Mouse (Mus musculus) limb, embryonic 10.5 days (tissue): ENCODE measurements around the gene Ddah2. TPM values are rescaled to one million over a fixed set of nuclear protein-coding genes. Genes with fewer than 3 reads are reported as not detected.

Source experiments
- polyA plus RNA-seq: library from polyadenylated mRNA; unstranded; fragments of >200 nt; fragmentation: Nextera tagmentation; extraction: Ambion mirVana; gene quantifications from 2 replicates; pipeline ENCODE4 v1.2.1, GENCODE M21; 2016

The Ddah2 gene
- polyA plus RNA-seq, 1 experiment from 2014 or later = 568 TPM

Other genes starting within 250 kb of the Ddah2 start
- gene Stk19, start 222.1 kb upstream of the Ddah2 start, polyA plus RNA-seq = 23.3 and 28.6 TPM in 2 replicates
- gene Dxo, start 222.0 kb upstream of the Ddah2 start, polyA plus RNA-seq = 77.5 and 83.5 TPM in 2 replicates
- 57.5 and 65.0 TPM in 2 replicates for gene Skiv2l, start 208.8 kb upstream of the Ddah2 start, polyA plus RNA-seq
- gene Nelfe, start 208.6 kb upstream of the Ddah2 start, polyA plus RNA-seq = 151 and 155 TPM in 2 replicates
- 2.1 and 2.5 TPM in 2 replicates for gene Cfb, start 196.5 kb upstream of the Ddah2 start, polyA plus RNA-seq
- 6.2 and 6.3 TPM in 2 replicates for gene Zbtb12, start 179.6 kb upstream of the Ddah2 start, polyA plus RNA-seq
- 0.06 TPM in 1 of 2 replicates, not detected in the other for gene Gm20547, start 177.0 kb upstream of the Ddah2 start, polyA plus RNA-seq
- gene C2, start 160.8 kb upstream of the Ddah2 start, polyA plus RNA-seq = 0.29 and 0.40 TPM in 2 replicates
- gene Ehmt2, start 160.6 kb upstream of the Ddah2 start, polyA plus RNA-seq = 109 and 116 TPM in 2 replicates
- gene Slc44a4, start 144.6 kb upstream of the Ddah2 start, polyA plus RNA-seq = not detected in 2 replicates
- gene Neu1, start 127.8 kb upstream of the Ddah2 start, polyA plus RNA-seq = 14.6 and 16.1 TPM in 2 replicates
- gene Hspa1b, start 99.8 kb upstream of the Ddah2 start, polyA plus RNA-seq = 0.08 and 0.14 TPM in 2 replicates
- not detected in 2 replicates for gene Gm20481, start 89.1 kb upstream of the Ddah2 start, polyA plus RNA-seq
- gene Hspa1a, start 86.9 kb upstream of the Ddah2 start, polyA plus RNA-seq = 1.1 and 1.4 TPM in 2 replicates
- gene Hspa1l, start 86.3 kb upstream of the Ddah2 start, polyA plus RNA-seq = 0.58 and 0.85 TPM in 2 replicates
- gene Lsm2, start 77.2 kb upstream of the Ddah2 start, polyA plus RNA-seq = 320 and 365 TPM in 2 replicates
- gene Vars, start 58.0 kb upstream of the Ddah2 start, polyA plus RNA-seq = 222 and 267 TPM in 2 replicates
- 0.15 and 0.23 TPM in 2 replicates for gene Vwa7, start 42.5 kb upstream of the Ddah2 start, polyA plus RNA-seq
- gene Sapcd1, start 31.0 kb upstream of the Ddah2 start, polyA plus RNA-seq = 1.2 and 1.4 TPM in 2 replicates
- gene Msh5, start 12.3 kb upstream of the Ddah2 start, polyA plus RNA-seq = 5.2 and 5.4 TPM in 2 replicates
- 174 and 186 TPM in 2 replicates for gene Clic1, start 9.1 kb upstream of the Ddah2 start, polyA plus RNA-seq
- gene Ly6g6c, start 6.4 kb downstream of the Ddah2 start, polyA plus RNA-seq = not detected in 2 replicates
- gene Mpig6b, start 7.1 kb downstream of the Ddah2 start, polyA plus RNA-seq = 0.36 and 0.46 TPM in 2 replicates
- 0.81 and 0.95 TPM in 2 replicates for gene Ly6g6e, start 17.9 kb downstream of the Ddah2 start, polyA plus RNA-seq
- 0.80 and 1.1 TPM in 2 replicates for gene Ly6g6d, start 19.0 kb downstream of the Ddah2 start, polyA plus RNA-seq
- 0.56 and 0.66 TPM in 2 replicates for gene Ly6g6f, start 26.6 kb downstream of the Ddah2 start, polyA plus RNA-seq
- gene Abhd16a, start 30.2 kb downstream of the Ddah2 start, polyA plus RNA-seq = 53.3 and 63.6 TPM in 2 replicates
- gene Ly6g5c, start 49.2 kb downstream of the Ddah2 start, polyA plus RNA-seq = not detected in 2 replicates
- 1.4 and 1.7 TPM in 2 replicates for gene Ly6g5b, start 56.4 kb downstream of the Ddah2 start, polyA plus RNA-seq
- gene Gpank1, start 62.4 kb downstream of the Ddah2 start, polyA plus RNA-seq = 33.9 and 35.8 TPM in 2 replicates
- gene Csnk2b, start 63.0 kb downstream of the Ddah2 start, polyA plus RNA-seq = 299 and 317 TPM in 2 replicates
- 8.4 and 8.5 TPM in 2 replicates for gene D17H6S53E, start 67.3 kb downstream of the Ddah2 start, polyA plus RNA-seq
- 0.39 and 0.56 TPM in 2 replicates for gene Apom, start 73.0 kb downstream of the Ddah2 start, polyA plus RNA-seq
- gene Bag6, start 76.1 kb downstream of the Ddah2 start, polyA plus RNA-seq = 74.2 and 74.7 TPM in 2 replicates
- gene Prrc2a, start 105.9 kb downstream of the Ddah2 start, polyA plus RNA-seq = 213 and 229 TPM in 2 replicates
- gene Aif1, start 117.0 kb downstream of the Ddah2 start, polyA plus RNA-seq = 1.5 and 1.8 TPM in 2 replicates
- 1.6 and 2.0 TPM in 2 replicates for gene Lst1, start 129.4 kb downstream of the Ddah2 start, polyA plus RNA-seq
- 0.38 and 0.45 TPM in 2 replicates for gene Ltb, start 135.4 kb downstream of the Ddah2 start, polyA plus RNA-seq
- gene Tnf, start 143.0 kb downstream of the Ddah2 start, polyA plus RNA-seq = 0.14 TPM in 1 of 2 replicates, not detected in the other
- gene Lta, start 146.3 kb downstream of the Ddah2 start, polyA plus RNA-seq = not detected in 2 replicates
- 0.30 and 0.33 TPM in 2 replicates for gene Gm16181, start 161.8 kb downstream of the Ddah2 start, polyA plus RNA-seq
- gene Atp6v1g2, start 174.6 kb downstream of the Ddah2 start, polyA plus RNA-seq = 4.5 and 5.2 TPM in 2 replicates
- 10.7 and 12.1 TPM in 2 replicates for gene Nfkbil1, start 176.8 kb downstream of the Ddah2 start, polyA plus RNA-seq
- 749 and 792 TPM in 2 replicates for gene Ddx39b, start 182.7 kb downstream of the Ddah2 start, polyA plus RNA-seq
- 21.4 and 23.1 TPM in 2 replicates for gene H2-D1, start 203.7 kb downstream of the Ddah2 start, polyA plus RNA-seq